Mouse (Mus musculus) hindbrain, embryonic 16.5 days (tissue): ENCODE results near the gene Hist2h2be. TPM values are rescaled to one million over a fixed set of nuclear protein-coding genes. Genes with fewer than 3 reads are reported as not detected.
"Not testable (repeated sequence)": the region's sequence is repeated elsewhere in the genome, so short reads cannot be mapped to it uniquely, and the experiment has no call there.

Experiments
- ATAC-seq: fragments of 200-750 bp; cut with Nextera tagmentation; 2 replicates; pipeline ENCODE4 v1.8.0; 2017; ENCODE audit warnings: moderate TSS enrichment, moderate library complexity
- H3K27ac ChIP-seq: fragments of 300-500 bp; sonication (generic); 2 replicates; pipeline ENCODE4 v1.5.1; 2014; ENCODE audit warnings: low read depth, mild to moderate bottlenecking, control low read depth, low read length, moderate library complexity
- H3K27me3 ChIP-seq: fragments of 300-500 bp; sonication (generic); replicated peaks from 2 replicates; pipeline ENCODE4 v1.6.1; 2014; ENCODE audit warnings: low read length; ENCODE audit not compliant: control insufficient read depth, insufficient read depth
- H3K36me3 ChIP-seq: fragments of 300-500 bp; sonication (generic); 2 replicates; pipeline ENCODE4 v1.6.1; 2014; ENCODE audit warnings: mild to moderate bottlenecking, low read length, moderate library complexity, mixed read lengths; ENCODE audit not compliant: control insufficient read depth, insufficient read depth
- H3K4me1 ChIP-seq: fragments of 300-500 bp; sonication (generic); 2 replicates; pipeline ENCODE4 v1.6.1; 2014; ENCODE audit warnings: low read depth, low read length; ENCODE audit not compliant: control insufficient read depth, insufficient read depth
- H3K4me2 ChIP-seq: fragments of 300-500 bp; sonication (generic); 2 replicates; pipeline ENCODE4 v1.6.1; 2014; ENCODE audit warnings: mild to moderate bottlenecking, low read length, control low read depth, moderate library complexity
- H3K4me3 ChIP-seq: fragments of 300-500 bp; sonication (generic); 2 replicates; pipeline ENCODE4 v1.5.1; 2014; ENCODE audit warnings: mild to moderate bottlenecking, low read length, control low read depth, moderate library complexity
- H3K9ac ChIP-seq: fragments of 300-500 bp; sonication (generic); 2 replicates; pipeline ENCODE4 v1.6.1; 2014; ENCODE audit warnings: low read depth, mild to moderate bottlenecking, control low read depth, low read length, moderate library complexity
- H3K9me3 ChIP-seq: fragments of 300-500 bp; sonication (generic); 2 replicates; pipeline ENCODE4 v1.6.1; 2014; ENCODE audit warnings: mild to moderate bottlenecking, low read length, moderate library complexity; ENCODE audit not compliant: control insufficient read depth
- WGBS: fragments of 180-500 bp; shearing (Covaris S2); extraction: QIAGEN DNeasy Blood & Tissue Kit; methylation state at CpG from one replicate; pipeline ENCODE4 v1.1.7; 2014; 5-methylcytosine and 5-hydroxymethylcytosine counted together
- polyA plus RNA-seq: library from polyadenylated mRNA; unstranded; fragments of >200 nt; fragmentation: Nextera tagmentation; extraction: Ambion mirVana; gene quantifications from 2 replicates; pipeline ENCODE4 v1.2.1, GENCODE M21; 2015

The Hist2h2be gene
- polyA plus RNA-seq, 1 experiment from 2014 or later, result 4.9 TPM

DNA sequence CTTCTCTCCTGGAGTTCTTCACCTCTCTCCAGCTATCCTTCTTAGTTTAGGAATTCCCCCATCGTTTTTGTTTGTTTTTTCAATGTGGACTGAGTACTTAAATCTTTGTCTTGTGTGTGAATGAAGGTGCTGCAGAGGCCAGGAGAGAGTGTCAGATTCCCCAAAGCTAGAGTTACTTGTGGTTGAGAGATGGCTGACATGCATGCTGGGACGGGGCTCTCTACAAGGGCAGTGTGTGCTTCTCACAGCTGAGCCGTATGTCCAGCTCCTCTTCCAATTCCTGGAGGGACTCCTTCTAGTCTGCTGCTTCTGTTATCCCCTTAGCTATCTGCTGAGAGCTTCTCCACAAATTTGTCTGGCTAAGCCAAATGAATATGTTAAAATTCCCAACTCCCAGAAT, 14.9 kb downstream of the Hist2h2be start:
- H3K4me2 ChIP-seq, result no peak overlapping the region
- 80% methylated on average over 3 of the region's 3 CpGs for WGBS
- ATAC-seq, result no peak
- no peak overlapping the region for H3K4me3 ChIP-seq
- H3K4me1 ChIP-seq, result peaks cover 10% of the 10 kb centered on the region
- H3K27me3 ChIP-seq, result no peaks in the 10 kb centered on the region
- no peaks in the 10 kb centered on the region for H3K36me3 ChIP-seq
- no peak overlapping the region for H3K27ac ChIP-seq
- H3K9ac ChIP-seq, result no peak overlapping the region
- H3K9me3 ChIP-seq, result no peaks in the 10 kb centered on the region

DNA sequence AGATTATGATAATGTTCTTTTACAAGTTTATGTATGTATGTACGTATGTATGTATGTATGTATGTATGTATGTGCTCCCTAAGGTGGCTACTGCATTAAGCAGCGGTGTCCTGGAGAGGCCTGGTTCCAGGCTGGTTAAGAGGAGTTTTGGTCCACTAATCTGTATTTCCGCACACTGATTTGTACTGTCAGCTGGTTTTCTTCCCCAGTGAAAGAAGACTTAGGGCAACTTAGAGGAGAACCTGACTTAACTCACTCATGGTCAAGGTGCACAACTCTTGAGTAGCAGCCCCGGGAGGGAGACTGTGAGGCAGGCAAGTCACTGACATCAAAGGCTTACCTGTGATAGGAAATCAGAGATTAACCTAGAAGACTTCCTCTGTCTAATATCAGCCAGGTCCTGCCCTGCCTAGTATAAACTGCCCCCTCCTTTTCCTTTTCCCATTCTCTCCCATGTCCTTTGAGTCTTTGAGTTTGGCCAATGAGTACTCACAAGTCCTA, 16.0 kb downstream of the Hist2h2be start:
- Histone ChIP-seq H3K36me3 (no peaks in the 10 kb centered on the region), H3K27me3 (no peaks in the 10 kb centered on the region), H3K4me3 (peak overlapping the region; percentile 3; the same call in 1 of the 2 replicates), H3K4me1 (peaks cover 12% of the 10 kb centered on the region), H3K9ac (no peak overlapping the region), H3K9me3 (no peaks in the 10 kb centered on the region), H3K27ac (no peak overlapping the region), H3K4me2 (peak overlapping the region; percentile 46)
- WGBS, result 91% methylated on average over 4 of the region's 4 CpGs
- ATAC-seq, result no peak

DNA sequence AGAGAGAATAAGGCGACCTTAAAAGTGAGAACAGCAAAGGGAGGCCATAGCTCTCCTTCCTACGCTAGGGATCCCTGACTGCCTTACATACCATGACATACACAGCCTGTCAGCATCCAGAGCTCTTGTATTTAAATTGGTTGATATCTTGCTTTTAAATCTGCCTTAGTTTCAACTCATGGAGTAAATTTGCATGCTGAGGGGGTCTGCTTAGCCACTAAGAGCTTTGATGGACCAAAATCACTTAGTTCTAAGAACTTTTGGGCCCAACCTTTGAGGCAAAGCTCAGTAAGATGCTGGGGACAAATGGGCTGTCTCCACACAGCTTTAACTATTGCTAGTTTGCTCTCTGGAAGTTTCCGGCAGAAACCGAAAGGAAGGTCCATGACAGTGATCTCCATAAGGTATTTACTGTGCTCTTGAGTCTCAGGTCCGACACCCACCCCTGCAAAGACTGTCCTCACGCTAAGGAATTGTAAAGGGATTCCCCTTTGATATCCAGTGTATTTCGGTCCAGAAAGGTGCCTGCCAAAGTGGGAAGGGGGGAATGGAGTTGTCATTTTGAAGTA, 16.5 kb downstream of the Hist2h2be start:
- WGBS, result 27% methylated on average over 7 of the region's 7 CpGs
- H3K4me2 ChIP-seq, result peak overlapping the region; percentile 46
- no peaks in the 10 kb centered on the region for H3K27me3 ChIP-seq
- peak overlapping the region; percentile 28 for H3K4me3 ChIP-seq
- ATAC-seq, result no peak
- no peak overlapping the region for H3K9ac ChIP-seq
- H3K4me1 ChIP-seq, result peaks cover 12% of the 10 kb centered on the region
- H3K9me3 ChIP-seq, result no peaks in the 10 kb centered on the region
- H3K27ac ChIP-seq, result no peak overlapping the region
- no peaks in the 10 kb centered on the region for H3K36me3 ChIP-seq

DNA sequence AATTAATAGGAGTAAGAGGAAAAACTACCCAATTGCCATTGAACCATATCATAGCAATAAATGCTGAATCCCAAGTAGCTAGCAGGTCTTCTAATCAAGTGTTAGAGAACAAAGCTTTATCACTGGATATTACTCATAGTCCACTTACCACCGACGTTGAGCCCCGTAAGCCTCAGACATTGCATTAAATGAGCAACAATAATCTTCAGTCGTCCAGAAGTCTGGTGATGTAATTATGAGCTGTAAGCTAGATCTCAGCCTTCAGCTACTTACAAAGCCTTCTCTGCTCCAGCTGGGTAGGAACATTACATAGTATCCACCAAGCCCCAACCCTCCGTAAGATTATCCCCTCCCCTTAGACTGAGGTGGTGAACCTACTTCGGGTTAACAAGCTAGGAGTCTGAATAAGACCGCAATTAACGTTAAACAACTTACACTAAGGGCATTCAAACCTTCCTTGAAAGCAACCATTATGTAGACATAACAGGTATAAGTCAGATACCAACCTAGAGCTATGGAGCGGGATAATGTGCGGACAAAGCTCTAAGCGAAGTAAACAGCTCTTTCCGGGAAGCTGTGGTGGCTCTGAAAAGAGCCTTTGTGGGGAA, 17.1 kb downstream of the Hist2h2be start:
- no peak for ATAC-seq
- WGBS, result 0% methylated on average over 12 of the region's 12 CpGs
- peak overlapping the region; percentile 28 for H3K4me3 ChIP-seq
- no peaks in the 10 kb centered on the region for H3K36me3 ChIP-seq
- H3K4me1 ChIP-seq, result peaks cover 12% of the 10 kb centered on the region
- H3K4me2 ChIP-seq, result peak overlapping the region; percentile 46
- H3K9me3 ChIP-seq, result no peaks in the 10 kb centered on the region
- H3K9ac ChIP-seq, result peak overlapping the region; percentile 30
- H3K27me3 ChIP-seq, result no peaks in the 10 kb centered on the region
- H3K27ac ChIP-seq, result no peak overlapping the region

DNA sequence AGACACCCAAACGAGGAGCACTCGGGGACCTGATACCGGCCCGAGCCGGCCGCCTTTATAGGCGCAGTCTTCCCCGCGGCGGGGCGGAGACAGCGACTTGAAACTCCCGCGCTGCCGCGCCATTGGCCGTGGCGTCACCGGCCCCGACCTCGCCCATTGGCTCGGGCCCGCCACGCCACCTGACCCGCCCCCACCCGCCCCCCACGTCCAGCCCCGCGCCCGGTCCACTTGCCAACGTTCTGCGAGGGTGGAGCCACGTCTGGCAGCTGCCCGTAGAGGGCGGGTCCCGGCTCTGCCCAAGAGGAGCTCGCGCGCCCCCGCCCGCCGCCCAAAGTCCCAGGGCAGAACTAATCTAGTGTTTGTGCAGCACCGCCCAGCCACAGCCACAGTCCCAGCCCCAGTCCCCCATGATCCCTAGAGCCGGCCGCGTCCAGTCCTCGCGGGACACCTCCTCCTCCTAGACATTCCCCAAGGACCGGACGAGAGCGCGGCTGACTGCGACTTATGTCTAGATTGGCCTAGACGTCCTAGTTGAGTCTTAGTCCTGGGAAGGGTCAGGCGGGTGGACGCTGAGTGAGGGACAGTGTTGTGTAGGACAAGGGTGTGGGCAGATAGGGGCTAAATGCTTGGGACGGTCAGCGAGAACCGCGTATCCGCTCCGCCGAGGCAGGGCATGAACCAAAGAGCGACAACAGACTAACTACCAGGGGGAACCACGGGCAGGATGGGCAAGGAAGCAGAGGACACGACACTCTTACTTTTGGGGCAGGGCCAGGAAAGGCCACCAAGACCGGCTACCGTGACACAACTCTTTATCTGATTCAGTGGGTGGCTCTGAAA, 18.3 kb downstream of the Hist2h2be start, which contains the start of gene Hist2h3c2:
TSS of gene Hist2h3c2 (minus strand) at position 174 of the 840 bp plus-strand sequence.
- not testable (repeated sequence) for H3K36me3 ChIP-seq, H3K27ac ChIP-seq, H3K9me3 ChIP-seq, H3K27me3 ChIP-seq
- Histone ChIP-seq H3K9ac (peak within 1 kb of the TSS; percentile 50), H3K4me2 (peak within 1 kb of the TSS; percentile 46), H3K4me1 (peaks cover 13% of the 10 kb centered on the region), H3K4me3 (peak within 1 kb of the TSS; percentile 34)
- 0% methylated on average over 22 of the region's 68 CpGs for WGBS
- peak; percentile 88 for ATAC-seq

DNA sequence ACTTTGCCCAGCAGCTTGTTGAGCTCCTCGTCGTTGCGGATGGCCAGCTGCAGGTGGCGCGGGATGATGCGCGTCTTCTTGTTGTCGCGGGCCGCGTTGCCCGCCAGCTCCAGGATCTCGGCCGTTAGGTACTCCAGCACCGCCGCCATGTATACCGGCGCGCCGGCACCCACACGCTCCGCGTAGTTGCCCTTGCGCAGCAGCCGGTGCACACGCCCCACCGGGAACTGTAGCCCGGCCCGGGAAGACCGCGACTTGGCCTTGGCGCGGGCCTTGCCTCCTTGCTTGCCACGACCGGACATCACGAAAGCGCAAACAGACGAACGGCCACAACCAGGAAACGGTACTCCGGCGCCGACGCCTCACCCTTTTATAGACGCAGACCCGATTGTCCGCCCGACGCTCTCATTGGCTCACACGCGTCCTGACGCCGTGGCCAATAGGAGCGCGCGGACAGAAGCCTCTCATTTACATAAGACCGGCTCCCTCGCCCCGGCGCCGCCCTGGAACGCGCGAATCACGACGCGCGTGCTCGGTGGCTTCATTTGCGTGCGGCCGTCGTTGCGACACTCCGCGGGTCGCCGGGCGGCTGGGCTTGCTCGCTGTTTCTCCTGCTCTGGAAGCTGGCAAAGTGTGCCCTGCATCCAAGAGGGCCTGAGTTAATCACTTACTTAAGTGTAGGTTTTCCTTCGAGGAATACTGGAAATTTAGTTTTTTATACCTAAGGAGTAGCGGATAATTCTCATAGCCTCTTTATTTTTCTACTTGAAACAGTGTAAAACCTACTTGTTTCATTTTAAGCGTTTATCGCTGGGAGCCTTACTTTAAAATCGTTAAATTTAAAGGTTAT, 19.3 kb downstream of the Hist2h2be start, which contains the start of gene Hist2h2aa2:
TSS of gene Hist2h2aa2 (minus strand) at position 328 of the 850 bp plus-strand sequence.
- H3K9ac ChIP-seq, result peak within 1 kb of the TSS; percentile 50
- not testable (repeated sequence) for H3K9me3 ChIP-seq, H3K27me3 ChIP-seq, H3K36me3 ChIP-seq
- WGBS, result 5% methylated on average over 20 of the region's 85 CpGs
- H3K4me2 ChIP-seq, result peak within 1 kb of the TSS; percentile 52
- peak within 1 kb of the TSS; percentile 34 for H3K4me3 ChIP-seq
- peak within 1 kb of the TSS; percentile 83 for H3K27ac ChIP-seq
- peak; percentile 92 for ATAC-seq
- peaks cover 19% of the 10 kb centered on the region for H3K4me1 ChIP-seq

DNA sequence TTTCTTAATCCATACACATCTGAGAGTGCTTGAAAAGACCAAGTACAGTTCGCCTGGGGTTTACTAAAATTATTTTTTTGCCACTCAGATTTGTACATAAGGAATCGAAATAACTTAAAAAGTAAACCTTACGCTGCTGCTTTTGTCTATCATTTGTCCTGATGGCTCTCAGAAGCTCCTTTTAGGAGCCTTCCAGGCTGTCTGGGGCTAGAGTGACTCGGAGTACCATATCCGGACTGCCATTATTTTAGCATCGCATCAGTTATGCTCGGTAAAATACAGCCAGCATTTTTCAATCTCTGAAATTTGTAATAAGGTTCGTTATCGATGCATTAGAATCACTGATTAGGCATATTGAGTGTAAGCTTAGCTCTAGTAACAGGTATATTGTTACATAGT, 19.9 kb downstream of the Hist2h2be start:
- peak overlapping the region; percentile 52 for H3K4me2 ChIP-seq
- peak overlapping the region; percentile 83 for H3K27ac ChIP-seq
- no peak overlapping the region; the same call in 1 of the 2 replicates for H3K4me3 ChIP-seq
- no peaks in the 10 kb centered on the region for H3K27me3 ChIP-seq
- peak overlapping the region; percentile 45 for H3K9ac ChIP-seq
- WGBS, result 77% methylated on average over 9 of the region's 9 CpGs
- peaks cover 19% of the 10 kb centered on the region for H3K4me1 ChIP-seq
- H3K9me3 ChIP-seq, result no peaks in the 10 kb centered on the region
- no peaks in the 10 kb centered on the region for H3K36me3 ChIP-seq
- no peak for ATAC-seq

DNA sequence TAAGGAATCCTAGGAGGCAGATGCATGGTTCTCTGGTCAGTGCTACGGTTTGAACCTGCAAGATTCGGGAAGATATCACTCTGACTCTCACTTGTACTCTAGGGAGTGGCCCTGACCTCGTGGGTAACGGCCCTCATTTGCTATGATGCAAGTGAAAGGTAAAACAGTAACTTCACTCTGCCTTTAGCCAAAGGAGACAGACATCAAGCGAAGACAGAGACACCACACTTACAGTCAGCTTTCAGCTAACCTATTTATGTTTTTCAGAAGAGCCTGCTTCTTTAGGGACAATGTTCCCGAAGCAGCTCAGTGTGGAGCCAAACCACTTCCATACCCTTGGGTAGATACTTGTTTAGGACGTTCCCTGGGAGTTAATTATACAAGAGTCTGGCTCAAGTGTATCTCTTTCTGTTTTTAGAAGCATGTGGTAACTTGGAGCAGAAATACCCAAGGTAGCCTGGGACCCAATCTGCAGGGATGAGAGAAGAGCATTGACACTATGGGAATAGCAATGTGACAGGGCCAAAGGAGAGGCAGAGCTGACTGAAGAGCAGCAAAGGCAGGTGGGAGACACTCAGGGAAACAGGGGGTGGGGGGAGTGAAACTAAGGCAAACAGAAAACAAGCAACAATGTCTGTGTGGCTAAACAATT, 23.1 kb downstream of the Hist2h2be start:
- Histone ChIP-seq H3K27ac (0 out of 2 replicates have a peak overlapping the region, but pooled peaks have one; percentile 23), H3K4me3 (no peak overlapping the region)
- WGBS, result 85% methylated on average over 7 of the region's 7 CpGs

More for the DNA sequence above, 23.1 kb downstream of the Hist2h2be start:
- Histone ChIP-seq H3K27me3 (no peaks in the 10 kb centered on the region), H3K9me3 (no peaks in the 10 kb centered on the region), H3K9ac (0 out of 2 replicates have a peak overlapping the region, but pooled peaks have one; percentile 8), H3K4me2 (peak overlapping the region; percentile 67), H3K36me3 (no peaks in the 10 kb centered on the region), H3K4me1 (peaks cover 14% of the 10 kb centered on the region)
- no peak for ATAC-seq
